Mouse (Mus musculus): Measurements from ENCODE around the gene Cog4. TPM values are rescaled to one million over a fixed set of nuclear protein-coding genes. Genes with fewer than 3 reads are reported as not detected.
"Not testable (repeated sequence)": the region's sequence is repeated elsewhere in the genome, so short reads cannot be mapped to it uniquely, and the experiment has no call there.

Cog4 gene
- total and polyA plus RNA-seq, 2 experiments = 27.8 to 73.9 TPM

DNA sequence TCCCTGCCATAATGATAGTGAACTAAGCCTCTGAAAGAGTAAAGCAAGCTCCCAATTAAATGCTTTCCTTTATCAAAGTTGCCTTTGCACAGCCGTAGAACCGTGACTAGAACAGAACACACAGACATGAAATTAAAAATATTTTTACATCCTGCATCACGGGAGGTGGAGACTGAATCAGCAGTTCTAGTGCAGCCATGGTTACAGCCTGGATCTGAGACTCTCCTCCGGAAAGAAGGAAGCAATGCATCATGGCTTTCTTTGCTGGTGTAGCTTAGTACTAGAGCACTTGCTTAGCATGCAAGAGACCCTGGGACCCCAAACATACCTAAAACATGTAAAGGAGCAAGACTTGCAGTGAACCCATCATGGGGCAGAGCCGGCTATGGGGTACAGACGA, 59.0 kb downstream of the Cog4 start:
- WGBS = 84% methylated on average over 6 of the region's 6 CpGs

DNA sequence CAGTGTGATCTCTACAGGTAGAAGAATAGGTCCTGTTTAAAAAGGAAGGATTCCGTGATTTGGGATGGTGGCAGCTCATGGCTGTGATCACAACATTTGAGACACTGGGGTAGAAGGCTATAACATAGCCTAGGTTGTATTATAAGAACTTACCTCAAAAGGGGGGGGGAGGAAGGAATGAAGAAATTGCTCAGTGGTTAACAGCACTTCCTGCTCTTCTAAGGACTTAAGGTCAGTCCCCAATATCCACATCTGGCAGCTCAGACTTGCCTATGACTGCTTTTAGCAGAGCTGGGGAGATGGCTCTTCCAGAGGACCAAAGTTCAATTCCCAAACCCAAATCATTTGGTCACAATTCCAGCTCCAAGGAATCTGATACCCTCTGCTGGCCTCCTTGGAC, 60.3 kb downstream of the Cog4 start:
- no peaks in the 10 kb centered on the region; the same call in 1 of the 2 replicates for H3K79me2 ChIP-seq (ENCODE audit: control insufficient read depth, insufficient read depth, low read length)
- 92% methylated on average over 1 of the region's 1 CpGs for WGBS
- no peak overlapping the region for H3K9ac ChIP-seq (ENCODE audit: low read depth, low read length)
- H3K36me3 ChIP-seq (ENCODE audit: control insufficient read depth, insufficient read depth, low read length) = no peaks in the 10 kb centered on the region
- no peaks in the 10 kb centered on the region for H3K27me3 ChIP-seq (ENCODE audit: control insufficient read depth, insufficient read depth, low read length)
- no peaks in the 10 kb centered on the region for H3K4me1 ChIP-seq (ENCODE audit: control insufficient read depth, insufficient read depth, low read length)
- no peak for DNase-seq (ENCODE audit: extremely low read depth, low read depth, low spot score)
- no peak for TF ChIP-seq CTCF (IDR thresholded peaks at IDR 0.05; ENCODE audit: low read depth, low read length)
- TF ChIP-seq POLR2A (IDR thresholded peaks at IDR 0.05; ENCODE audit: extremely low read depth, insufficient read depth, low read length) = no peak
- no peak overlapping the region for H3K27ac ChIP-seq (replicated peaks; ENCODE audit: insufficient read depth, low read depth, low read length)
- H3K4me3 ChIP-seq (ENCODE audit: insufficient read depth, low read depth, low read length) = no peak overlapping the region

More for the DNA sequence above, 59.0 kb downstream of the Cog4 start:
- Histone ChIP-seq H3K79me2 (ENCODE audit: control insufficient read depth, insufficient read depth, low read length) (no peaks in the 10 kb centered on the region; the same call in 1 of the 2 replicates), H3K4me1 (ENCODE audit: control insufficient read depth, insufficient read depth, low read length) (no peaks in the 10 kb centered on the region), H3K27me3 (ENCODE audit: control insufficient read depth, insufficient read depth, low read length) (no peaks in the 10 kb centered on the region), H3K4me3 (ENCODE audit: insufficient read depth, low read depth, low read length) (no peak overlapping the region), H3K36me3 (ENCODE audit: control insufficient read depth, insufficient read depth, low read length) (no peaks in the 10 kb centered on the region), H3K9ac (ENCODE audit: low read depth, low read length) (no peak overlapping the region), H3K27ac (replicated peaks; ENCODE audit: insufficient read depth, low read depth, low read length) (no peak overlapping the region)
- no peak for TF ChIP-seq POLR2A (IDR thresholded peaks at IDR 0.05; ENCODE audit: extremely low read depth, insufficient read depth, low read length)
- TF ChIP-seq CTCF (IDR thresholded peaks at IDR 0.05; ENCODE audit: low read depth, low read length) = no peak
- no peak for DNase-seq (ENCODE audit: extremely low read depth, low read depth, low spot score)

DNA sequence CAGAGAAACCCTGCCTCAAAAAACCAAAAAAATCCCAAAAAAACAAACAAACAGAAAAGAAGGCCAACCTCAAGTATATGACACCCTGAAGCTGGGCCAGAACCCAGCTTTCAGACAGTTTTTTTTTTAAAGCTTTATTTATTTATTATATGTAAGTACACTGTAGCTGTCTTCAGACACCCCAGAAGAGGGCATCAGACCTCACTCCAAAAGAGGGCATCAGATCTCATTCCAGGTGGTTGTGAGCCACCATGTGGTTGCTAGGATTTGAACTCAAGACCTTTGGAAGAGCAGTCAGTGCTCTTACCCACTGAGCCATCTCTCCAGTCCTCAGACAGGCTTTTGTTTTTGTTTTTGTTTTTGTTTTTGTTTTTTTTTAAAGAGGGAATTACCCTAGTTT, 63.5 kb downstream of the Cog4 start:
- H3K4me3 ChIP-seq (ENCODE audit: insufficient read depth, low read depth, low read length); H3K79me2 ChIP-seq (ENCODE audit: control insufficient read depth, insufficient read depth, low read length); H3K27me3 ChIP-seq (ENCODE audit: control insufficient read depth, insufficient read depth, low read length); H3K4me1 ChIP-seq (ENCODE audit: control insufficient read depth, insufficient read depth, low read length); DNase-seq (ENCODE audit: extremely low read depth, low read depth, low spot score); H3K27ac ChIP-seq (replicated peaks; ENCODE audit: insufficient read depth, low read depth, low read length); H3K9ac ChIP-seq (ENCODE audit: low read depth, low read length); H3K36me3 ChIP-seq (ENCODE audit: control insufficient read depth, insufficient read depth, low read length): not testable (repeated sequence)

DNA sequence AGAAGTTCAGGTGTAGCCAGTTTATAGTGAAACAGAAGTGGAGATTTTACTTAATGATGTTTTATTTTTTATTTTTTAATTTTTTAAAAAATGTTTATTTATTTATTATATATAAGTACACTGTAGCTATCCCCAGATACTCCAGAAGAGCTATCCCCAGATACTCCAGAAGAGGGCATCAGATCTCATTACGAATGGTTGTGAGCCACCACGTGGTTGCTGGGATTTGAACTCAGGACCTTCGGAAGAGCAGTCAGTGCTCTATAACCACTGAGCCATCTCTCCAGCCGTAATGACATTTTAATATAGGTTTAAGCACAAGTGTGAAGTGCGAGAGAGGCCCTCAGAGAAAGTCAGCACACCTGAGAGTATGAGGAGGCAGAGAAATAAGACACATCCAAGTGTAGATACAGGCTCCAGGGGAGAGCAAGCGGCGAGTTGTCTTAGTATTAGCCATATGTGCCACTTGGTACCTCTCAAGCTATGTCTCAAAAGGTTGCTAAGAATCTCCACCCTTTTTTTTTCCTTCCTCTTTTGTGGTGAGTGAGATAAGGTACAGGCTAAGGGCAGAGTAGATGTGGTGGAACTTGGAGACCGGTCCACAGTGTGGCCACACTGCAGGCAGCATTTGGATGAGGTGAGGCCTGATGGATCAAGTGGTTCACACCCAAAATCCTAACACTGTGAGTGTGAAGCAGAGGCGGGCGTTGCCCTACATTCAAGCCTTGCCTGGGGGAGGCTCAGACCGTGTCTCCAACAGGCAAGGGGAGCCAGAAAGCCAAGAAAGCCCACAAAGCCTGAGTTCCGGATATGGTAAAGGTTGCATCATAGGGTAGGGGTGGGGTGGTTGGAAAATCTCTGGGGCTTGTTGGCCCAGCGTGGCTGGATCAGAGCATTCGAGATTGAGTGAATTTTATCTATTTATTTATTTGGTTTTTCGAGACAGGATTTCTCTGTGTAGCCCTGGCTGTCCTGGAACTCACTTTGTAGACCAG, 65.5 kb downstream of the Cog4 start:
- Histone ChIP-seq H3K79me2 (ENCODE audit: control insufficient read depth, insufficient read depth, low read length) (no peaks in the 10 kb centered on the region), H3K9ac (ENCODE audit: low read depth, low read length) (no peak overlapping the region), H3K27ac (replicated peaks; ENCODE audit: insufficient read depth, low read depth, low read length) (no peak overlapping the region), H3K27me3 (ENCODE audit: control insufficient read depth, insufficient read depth, low read length) (no peaks in the 10 kb centered on the region), H3K4me1 (ENCODE audit: control insufficient read depth, insufficient read depth, low read length) (no peaks in the 10 kb centered on the region), H3K4me3 (ENCODE audit: insufficient read depth, low read depth, low read length) (no peak overlapping the region), H3K36me3 (ENCODE audit: control insufficient read depth, insufficient read depth, low read length) (no peaks in the 10 kb centered on the region)
- TF ChIP-seq POLR2A (IDR thresholded peaks at IDR 0.05; ENCODE audit: extremely low read depth, insufficient read depth, low read length) (no peak), CTCF (IDR thresholded peaks at IDR 0.05; ENCODE audit: low read depth, low read length) (no peak)
- 83% methylated on average over 15 of the region's 15 CpGs for WGBS
- no peak for DNase-seq (ENCODE audit: extremely low read depth, low read depth, low spot score)

DNA sequence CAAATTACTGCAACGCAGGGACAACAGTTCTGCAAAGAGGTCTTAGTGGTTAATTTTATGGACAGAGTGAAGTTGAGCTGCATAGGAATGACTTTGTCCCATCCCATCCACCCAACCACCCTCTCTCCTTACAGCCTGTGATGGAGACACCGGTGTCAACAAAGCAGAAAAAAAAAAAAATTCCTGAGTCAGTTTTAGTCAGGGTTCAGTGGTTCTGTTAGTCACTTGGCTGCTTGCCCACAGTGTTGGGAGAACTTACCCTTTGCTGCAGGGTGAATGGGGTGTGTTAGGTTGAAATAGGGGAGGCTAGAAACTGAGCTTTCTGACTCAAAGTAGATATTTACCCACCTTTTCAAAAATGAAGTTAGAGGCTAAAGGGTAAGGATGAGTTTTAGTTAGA, 71.0 kb downstream of the Cog4 start:
- DNase-seq (ENCODE audit: extremely low read depth, low read depth, low spot score) = peak; percentile 75
- TF ChIP-seq POLR2A (IDR thresholded peaks at IDR 0.05; ENCODE audit: extremely low read depth, insufficient read depth, low read length) = no peak
- TF ChIP-seq CTCF (IDR thresholded peaks at IDR 0.05; ENCODE audit: low read depth, low read length) = no peak
- no peak overlapping the region for H3K9ac ChIP-seq (ENCODE audit: low read depth, low read length)
- no peaks in the 10 kb centered on the region for H3K27me3 ChIP-seq (ENCODE audit: control insufficient read depth, insufficient read depth, low read length)
- no peaks in the 10 kb centered on the region for H3K36me3 ChIP-seq (ENCODE audit: control insufficient read depth, insufficient read depth, low read length)
- no peaks in the 10 kb centered on the region for H3K79me2 ChIP-seq (ENCODE audit: control insufficient read depth, insufficient read depth, low read length)
- H3K27ac ChIP-seq (replicated peaks; ENCODE audit: insufficient read depth, low read depth, low read length) = no peak overlapping the region
- WGBS = 43% methylated on average over 2 of the region's 2 CpGs
- H3K4me1 ChIP-seq (ENCODE audit: control insufficient read depth, insufficient read depth, low read length) = 0 out of 2 replicates have a peak, but pooled peaks cover 3% of the 10 kb centered on the region
- no peak overlapping the region for H3K4me3 ChIP-seq (ENCODE audit: insufficient read depth, low read depth, low read length)

DNA sequence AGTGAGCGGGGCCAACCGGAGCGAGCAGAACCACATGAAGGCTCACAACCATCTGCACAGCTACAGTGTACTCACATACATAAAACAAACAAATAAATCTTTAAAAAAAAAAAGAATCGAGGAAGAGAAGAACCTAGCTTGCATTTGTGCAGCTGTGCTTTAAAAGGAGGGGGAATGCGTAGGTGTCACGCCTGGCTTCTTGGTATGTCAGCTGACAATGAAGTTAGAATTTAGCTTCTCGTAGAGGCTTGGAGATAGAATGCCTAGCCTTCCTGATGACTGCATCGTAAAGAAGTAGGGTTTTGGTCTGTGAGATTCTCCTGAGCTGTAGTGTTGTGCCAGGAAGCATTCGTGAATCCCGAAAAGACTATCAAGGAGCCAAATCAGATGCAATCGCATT, 71.6 kb downstream of the Cog4 start:
- no peak overlapping the region for H3K27ac ChIP-seq (replicated peaks; ENCODE audit: insufficient read depth, low read depth, low read length)
- no peak for DNase-seq (ENCODE audit: extremely low read depth, low read depth, low spot score)
- no peaks in the 10 kb centered on the region for H3K36me3 ChIP-seq (ENCODE audit: control insufficient read depth, insufficient read depth, low read length)
- H3K9ac ChIP-seq (ENCODE audit: low read depth, low read length) = no peak overlapping the region
- TF ChIP-seq POLR2A (IDR thresholded peaks at IDR 0.05; ENCODE audit: extremely low read depth, insufficient read depth, low read length) (no peak), CTCF (IDR thresholded peaks at IDR 0.05; ENCODE audit: low read depth, low read length) (no peak)
- H3K4me3 ChIP-seq (ENCODE audit: insufficient read depth, low read depth, low read length) = no peak overlapping the region
- H3K27me3 ChIP-seq (ENCODE audit: control insufficient read depth, insufficient read depth, low read length) = no peaks in the 10 kb centered on the region
- 91% methylated on average over 11 of the region's 11 CpGs for WGBS
- H3K4me1 ChIP-seq (ENCODE audit: control insufficient read depth, insufficient read depth, low read length) = 0 out of 2 replicates have a peak, but pooled peaks cover 3% of the 10 kb centered on the region
- H3K79me2 ChIP-seq (ENCODE audit: control insufficient read depth, insufficient read depth, low read length) = no peaks in the 10 kb centered on the region

Measured in liver, adult 2 months (tissue).